Mouse (Mus musculus): Measurements from ENCODE around the gene Caps2. TPM values are rescaled to one million over a fixed set of nuclear protein-coding genes. Genes with fewer than 3 reads are reported as not detected.
"Not testable (repeated sequence)": the region's sequence is repeated elsewhere in the genome, so short reads cannot be mapped to it uniquely, and the experiment has no call there.

Gene Caps2
- polyA plus RNA-seq, 1 experiment from 2014 or later: 0.20 TPM

- H3K27me3 ChIP-seq (ENCODE audit: control insufficient read depth, insufficient read depth, low read length); H3K9ac ChIP-seq (ENCODE audit: low read length); ATAC-seq (ENCODE audit: insufficient number of reproducible peaks, insufficient read depth, low FRiP score, low read depth); H3K9me3 ChIP-seq (ENCODE audit: control insufficient read depth, low read length); H3K27ac ChIP-seq (replicated peaks in 1 of 2; ENCODE audit: control insufficient read depth in 1 of 2, insufficient read depth in 1 of 2, low read depth in 2 of 2, low read length in 2 of 2); H3K36me3 ChIP-seq (ENCODE audit: control insufficient read depth, insufficient read depth, low read length); H3K4me2 ChIP-seq (ENCODE audit: low read length); H3K4me1 ChIP-seq (ENCODE audit: control insufficient read depth in 2 of 2, insufficient read depth in 2 of 2, low read length in 2 of 2); H3K4me3 ChIP-seq (ENCODE audit: control insufficient read depth in 1 of 2, insufficient read depth in 1 of 2, low read depth in 1 of 2, low read length in 2 of 2): not testable (repeated sequence)
- 85% methylated on average over 5 of the region's 5 CpGs for WGBS
Measured at GRCm38 (mm10) chr10:112235396-112235940, 72.0 kb downstream of the Caps2 start.

GRCm38 (mm10) chr10:112248273-112248672, 84.9 kb downstream of the Caps2 start:
- Histone ChIP-seq H3K4me3 (ENCODE audit: control insufficient read depth in 1 of 2, insufficient read depth in 1 of 2, low read depth in 1 of 2, low read length in 2 of 2) (no peak overlapping the region), H3K9ac (ENCODE audit: low read length) (no peak overlapping the region), H3K36me3 (ENCODE audit: control insufficient read depth, insufficient read depth, low read length) (no peaks in the 10 kb centered on the region), H3K9me3 (ENCODE audit: control insufficient read depth, low read length) (no peaks in the 10 kb centered on the region), H3K4me1 (ENCODE audit: control insufficient read depth in 2 of 2, insufficient read depth in 2 of 2, low read length in 2 of 2) (no peaks in the 10 kb centered on the region), H3K27ac (replicated peaks in 1 of 2; ENCODE audit: control insufficient read depth in 1 of 2, insufficient read depth in 1 of 2, low read depth in 2 of 2, low read length in 2 of 2) (no peak overlapping the region), H3K27me3 (ENCODE audit: control insufficient read depth, insufficient read depth, low read length) (no peaks in the 10 kb centered on the region), H3K4me2 (ENCODE audit: low read length) (no peak overlapping the region)
- WGBS: 79% methylated on average over 2 of the region's 2 CpGs
- ATAC-seq (ENCODE audit: insufficient number of reproducible peaks, insufficient read depth, low FRiP score, low read depth): no peak

- ATAC-seq (ENCODE audit: insufficient number of reproducible peaks, insufficient read depth, low FRiP score, low read depth): no peak
- Histone ChIP-seq H3K4me1 (ENCODE audit: control insufficient read depth in 2 of 2, insufficient read depth in 2 of 2, low read length in 2 of 2) (no peaks in the 10 kb centered on the region), H3K9me3 (ENCODE audit: control insufficient read depth, low read length) (no peaks in the 10 kb centered on the region), H3K27me3 (ENCODE audit: control insufficient read depth, insufficient read depth, low read length) (no peaks in the 10 kb centered on the region), H3K4me3 (ENCODE audit: control insufficient read depth in 1 of 2, insufficient read depth in 1 of 2, low read depth in 1 of 2, low read length in 2 of 2) (no peak overlapping the region), H3K36me3 (ENCODE audit: control insufficient read depth, insufficient read depth, low read length) (no peaks in the 10 kb centered on the region), H3K4me2 (ENCODE audit: low read length) (no peak overlapping the region), H3K27ac (replicated peaks in 1 of 2; ENCODE audit: control insufficient read depth in 1 of 2, insufficient read depth in 1 of 2, low read depth in 2 of 2, low read length in 2 of 2) (no peak overlapping the region), H3K9ac (ENCODE audit: low read length) (no peak overlapping the region)
- 83% methylated on average over 3 of the region's 3 CpGs for whole genome bisulfite sequencing
Measured at GRCm38 (mm10) chr10:112263467-112263866, 100.0 kb downstream of the Caps2 start.

Other genes with a start within 250 kb of the Caps2 start
- gene Krr1, start 191.0 kb upstream of the Caps2 start, polyA plus RNA-seq (2014; fragmentation: Nextera tagmentation; extraction: Ambion mirVana): 24.8 and 26.5 TPM in 2 replicates
- 1.7 and 2.5 TPM in 2 replicates for gene Glipr1, start 161.0 kb upstream of the Caps2 start, polyA plus RNA-seq (2014; fragmentation: Nextera tagmentation; extraction: Ambion mirVana)
- not detected in 2 replicates for gene Glipr1l1, start 103.4 kb upstream of the Caps2 start, polyA plus RNA-seq (2014; fragmentation: Nextera tagmentation; extraction: Ambion mirVana)
- not detected in 2 replicates for gene Glipr1l2, start 80.3 kb upstream of the Caps2 start, polyA plus RNA-seq (2014; fragmentation: Nextera tagmentation; extraction: Ambion mirVana)
- not detected in 2 replicates for gene Glipr1l3, start 3.3 kb upstream of the Caps2 start, polyA plus RNA-seq (2014; fragmentation: Nextera tagmentation; extraction: Ambion mirVana)
- gene Kcnc2, start 107.5 kb downstream of the Caps2 start, polyA plus RNA-seq (2014; fragmentation: Nextera tagmentation; extraction: Ambion mirVana): 0.92 and 1.4 TPM in 2 replicates